Mouse (Mus musculus) erythroblast, embryonic 14.5 days (primary cell): Measurements from ENCODE around the gene Suz12. TPM values are rescaled to one million over a fixed set of nuclear protein-coding genes. Genes with fewer than 3 reads are reported as not detected.

Experiments used
- H3K27me3 ChIP-seq: 2 replicates; pipeline ENCODE4 v1.6.1; 2012; ENCODE audit warnings: inconsistent platforms; ENCODE audit not compliant: control insufficient read depth
- H3K36me3 ChIP-seq: 2 replicates; pipeline ENCODE4 v1.6.1; 2012; ENCODE audit warnings: mild to moderate bottlenecking, inconsistent platforms; ENCODE audit not compliant: control insufficient read depth
- H3K4me1 ChIP-seq: 2 replicates; pipeline ENCODE4 v1.6.1; 2012; ENCODE audit warnings: inconsistent platforms; ENCODE audit not compliant: control insufficient read depth
- H3K4me3 ChIP-seq: replicated peaks from 2 replicates; pipeline ENCODE3; 2012; ENCODE audit warnings: moderate library complexity, mild to moderate bottlenecking, inconsistent platforms
- H3K9me3 ChIP-seq: 2 replicates; pipeline ENCODE4 v1.6.1; 2012; ENCODE audit warnings: low read length, inconsistent platforms, mixed read lengths; ENCODE audit not compliant: control insufficient read depth
- GATA1 ChIP-seq: IDR thresholded peaks from 2 replicates; pipeline ENCODE4 v1.6.1; 2012; ENCODE audit warnings: low read length, inconsistent platforms, mixed read lengths
- TAL1 ChIP-seq: IDR thresholded peaks from 3 replicates; pipeline ENCODE4 v1.6.1; 2012; ENCODE audit warnings: low read length, inconsistent platforms, mixed read lengths
- polyA plus RNA-seq: library from polyadenylated mRNA; stranded (reverse); fragments of >175 nt; gene quantifications from 2 replicates; pipeline ENCODE4 v1.2.3, GENCODE M21; 2012

The Suz12 gene
- polyA plus RNA-seq: 0.95 and 1.1 TPM in 2 replicates

DNA sequence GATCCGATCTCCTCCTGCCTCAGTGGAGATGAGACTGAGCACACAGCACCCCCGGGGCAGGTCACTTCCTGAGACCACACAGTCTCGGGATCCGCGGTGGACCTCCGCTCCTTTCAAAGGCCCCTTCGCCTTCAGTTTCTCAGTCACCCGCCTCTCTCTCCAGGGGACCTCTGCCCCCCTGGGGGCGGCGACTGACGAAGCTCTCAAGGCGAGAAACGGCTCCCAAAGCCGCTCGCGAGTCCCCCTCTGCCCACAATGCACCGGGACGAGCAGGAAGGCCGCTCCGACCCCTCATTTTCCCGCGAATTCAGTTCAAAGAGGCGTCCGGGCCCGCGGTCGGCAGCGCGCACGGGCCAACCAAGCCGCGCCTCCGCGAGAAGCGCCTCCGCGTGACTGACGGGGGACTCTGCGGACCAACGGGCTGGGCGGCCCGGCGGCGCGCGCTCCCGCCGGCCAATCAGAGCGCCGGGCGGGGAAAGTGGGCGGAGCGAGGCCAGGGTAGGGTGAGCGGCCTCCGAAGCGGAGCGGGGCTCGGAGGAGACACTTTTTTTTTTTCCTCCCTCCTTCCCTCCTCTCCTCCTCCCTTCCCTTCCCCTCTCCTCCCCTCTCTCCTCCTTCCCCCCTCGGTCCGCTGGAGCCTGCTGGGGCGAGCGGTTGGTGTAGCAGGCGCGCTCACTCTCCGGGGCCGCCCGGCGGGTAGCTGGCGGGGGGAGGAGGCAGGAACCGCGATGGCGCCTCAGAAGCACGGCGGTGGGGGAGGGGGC, at the start of gene Suz12:
Gene Suz12, plus strand, starts transcription at position 515 of the 764 bp plus-strand sequence.
- Histone ChIP-seq H3K4me1 (peaks cover 23% of the 10 kb centered on the region), H3K9me3 (no peaks in the 10 kb centered on the region), H3K27me3 (no peaks in the 10 kb centered on the region), H3K4me3 (peak within 1 kb of the TSS; percentile 88), H3K36me3 (peaks cover 25% of the 10 kb centered on the region)
- TF ChIP-seq GATA1 (no peak), TAL1 (no peak)

- Histone ChIP-seq H3K9me3 (no peaks in the 10 kb centered on the region), H3K4me1 (peaks cover 18% of the 10 kb centered on the region), H3K36me3 (peaks cover 90% of the 10 kb centered on the region), H3K27me3 (no peaks in the 10 kb centered on the region), H3K4me3 (no peak overlapping the region)
- TF ChIP-seq GATA1 (no peak), TAL1 (no peak)
Measured at GRCm38 (mm10) chr11:79943136-79943535, 49.8 kb upstream of the Suz12 start.

GRCm38 (mm10) chr11:79943601-79944000, 49.3 kb upstream of the Suz12 start:
- Histone ChIP-seq H3K4me3 (no peak overlapping the region), H3K9me3 (no peaks in the 10 kb centered on the region), H3K4me1 (peaks cover 18% of the 10 kb centered on the region), H3K36me3 (peaks cover 91% of the 10 kb centered on the region), H3K27me3 (no peaks in the 10 kb centered on the region)
- no peak for TF ChIP-seq GATA1
- no peak for TF ChIP-seq TAL1

- peaks cover 17% of the 10 kb centered on the region for H3K4me1 ChIP-seq
- peaks cover 90% of the 10 kb centered on the region for H3K36me3 ChIP-seq
Measured at GRCm38 (mm10) chr11:79947265-79947664, 45.6 kb upstream of the Suz12 start.

DNA sequence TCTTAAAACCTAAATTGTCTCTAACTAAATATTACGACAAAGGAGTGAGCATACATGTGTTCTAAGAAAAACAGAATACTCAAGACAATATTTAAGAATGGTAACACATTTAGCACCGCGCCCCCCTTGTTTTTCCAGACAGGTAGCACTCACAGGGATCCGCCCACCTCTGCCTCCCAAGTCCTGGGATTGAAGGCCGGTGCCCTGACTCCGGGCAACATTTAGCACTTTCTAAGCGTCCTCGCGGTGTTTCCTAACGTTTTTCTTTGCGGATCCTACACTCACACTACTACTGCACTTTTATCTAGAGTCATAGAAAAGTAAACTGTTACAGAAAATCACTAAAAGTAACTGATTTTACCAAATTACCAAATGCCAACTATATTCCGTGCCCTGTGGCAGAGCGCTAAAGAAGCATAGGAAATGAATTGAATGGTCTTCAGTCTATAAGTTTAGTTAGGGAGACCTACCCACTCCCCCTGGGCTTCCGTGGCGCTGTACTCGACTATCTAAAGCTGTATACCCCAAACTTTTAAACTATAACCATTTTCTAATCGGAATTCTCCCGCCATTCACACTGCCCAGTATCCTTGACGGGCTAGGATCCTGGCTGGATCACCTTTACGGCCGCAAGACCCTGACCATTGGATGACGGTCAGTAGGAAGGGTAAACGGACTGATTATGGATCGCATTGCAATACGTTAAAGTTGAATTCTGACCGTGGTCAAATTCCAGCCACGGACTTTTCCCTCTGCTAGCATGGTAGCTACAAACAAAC, 31.4 kb upstream of the Suz12 start:
- Histone ChIP-seq H3K9me3 (no peaks in the 10 kb centered on the region), H3K36me3 (peaks cover 37% of the 10 kb centered on the region), H3K4me1 (peaks cover 26% of the 10 kb centered on the region), H3K27me3 (peaks cover 15% of the 10 kb centered on the region), H3K4me3 (peak overlapping the region; percentile 86)
- TF ChIP-seq GATA1 (no peak), TAL1 (no peak)

More at GRCm38 (mm10) chr11:79947265-79947664, 45.6 kb upstream of the Suz12 start:
- no peak for TF ChIP-seq TAL1
- no peak for TF ChIP-seq GATA1
- Histone ChIP-seq H3K9me3 (no peaks in the 10 kb centered on the region), H3K27me3 (no peaks in the 10 kb centered on the region), H3K4me3 (no peak overlapping the region)

DNA sequence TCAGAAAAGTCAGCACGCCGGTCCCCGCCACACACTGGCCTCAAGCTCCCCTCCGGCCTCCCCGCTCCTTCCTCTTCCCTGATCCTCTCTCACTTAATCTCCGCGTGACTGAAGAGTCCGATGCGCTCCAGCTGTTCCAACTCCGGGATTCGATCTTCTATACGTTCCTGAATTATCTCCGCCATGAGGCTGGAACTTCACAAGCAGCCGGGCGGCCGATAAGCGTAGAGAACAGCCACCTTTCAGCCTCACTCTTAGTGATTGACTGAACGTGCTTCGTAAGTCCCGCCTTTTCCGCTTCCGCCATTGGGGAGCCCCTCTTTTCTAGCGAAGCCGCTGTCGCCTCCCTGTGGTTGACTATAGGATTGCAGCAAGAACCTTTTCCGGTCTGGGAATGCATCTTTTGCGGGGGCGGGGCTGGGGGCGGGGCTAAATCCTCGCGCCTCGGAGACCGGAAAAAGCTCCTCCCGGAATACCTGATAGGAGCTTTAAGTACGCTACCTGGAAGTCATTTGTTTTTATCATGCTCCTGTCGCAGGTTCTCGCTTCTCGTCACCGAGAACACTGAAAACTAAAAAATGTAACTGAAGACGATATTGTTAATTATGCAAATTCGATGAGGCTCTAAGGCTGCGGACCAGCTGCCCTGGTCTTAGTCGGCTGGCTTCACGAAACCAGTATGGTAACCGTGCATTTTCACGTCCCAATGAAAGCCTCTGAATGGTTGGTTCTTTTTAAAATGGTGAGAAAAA, 30.6 kb upstream of the Suz12 start, which contains the start of gene Utp6:
Gene Utp6, minus strand, starts transcription at position 266 of the 752 bp plus-strand sequence.
- peak; percentile 84 for TF ChIP-seq GATA1
- TF ChIP-seq TAL1: peak; percentile 58; the same call in 2 of the 3 replicates
- H3K27me3 ChIP-seq: peaks cover 15% of the 10 kb centered on the region
- H3K4me3 ChIP-seq: peak within 1 kb of the TSS; percentile 86

GRCm38 (mm10) chr11:79962877-79963183, 30.1 kb upstream of the Suz12 start:
- TF ChIP-seq GATA1: no peak
- no peak for TF ChIP-seq TAL1
- H3K27me3 ChIP-seq: peaks cover 17% of the 10 kb centered on the region
- peaks cover 24% of the 10 kb centered on the region for H3K36me3 ChIP-seq
- H3K9me3 ChIP-seq: no peaks in the 10 kb centered on the region
- H3K4me3 ChIP-seq: peak overlapping the region; percentile 86
- H3K4me1 ChIP-seq: peaks cover 26% of the 10 kb centered on the region

More for the DNA sequence above, 30.6 kb upstream of the Suz12 start, which contains the start of gene Utp6:
- H3K9me3 ChIP-seq: no peaks in the 10 kb centered on the region
- peaks cover 30% of the 10 kb centered on the region for H3K36me3 ChIP-seq
- peaks cover 26% of the 10 kb centered on the region for H3K4me1 ChIP-seq

DNA sequence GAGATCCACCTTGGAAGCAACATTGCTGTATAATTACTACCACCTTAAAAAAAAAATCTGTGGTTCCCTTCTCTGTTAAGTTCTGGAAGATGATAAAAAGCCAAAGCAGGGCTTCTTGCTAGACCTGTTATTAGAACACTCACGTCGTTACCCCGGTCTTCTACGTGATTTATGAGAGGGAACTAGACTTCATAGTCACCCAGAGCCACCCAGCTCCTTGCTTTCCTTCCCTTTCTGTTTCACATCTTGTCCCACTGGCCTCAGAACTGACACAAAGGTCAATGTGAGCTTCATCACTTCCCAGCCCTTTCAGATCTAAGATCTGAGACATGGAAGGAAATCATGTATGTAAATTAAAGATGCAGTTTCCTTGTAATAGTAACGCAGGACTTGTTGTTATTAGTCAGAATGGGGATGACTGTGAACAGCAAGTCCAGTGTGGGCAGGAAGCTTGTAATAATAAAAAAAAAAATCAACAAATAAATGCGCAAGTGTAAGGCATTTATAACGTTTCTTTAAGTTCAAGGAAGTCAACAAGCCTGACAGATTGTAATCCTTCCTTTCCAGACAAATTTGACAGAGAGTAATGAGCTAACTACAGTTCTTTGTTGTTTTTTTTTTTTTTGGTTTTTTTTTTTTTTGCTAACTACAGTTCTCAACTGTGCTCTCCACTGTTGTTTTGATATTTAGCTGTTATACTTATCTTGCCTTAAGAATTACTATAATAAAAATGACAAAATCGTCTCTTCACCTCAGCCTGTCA, 29.5 kb upstream of the Suz12 start:
- H3K27me3 ChIP-seq: peaks cover 18% of the 10 kb centered on the region
- peaks cover 19% of the 10 kb centered on the region for H3K36me3 ChIP-seq
- TF ChIP-seq TAL1 (no peak), GATA1 (no peak)
- H3K9me3 ChIP-seq: no peaks in the 10 kb centered on the region
- peak overlapping the region; percentile 86 for H3K4me3 ChIP-seq
- H3K4me1 ChIP-seq: peaks cover 26% of the 10 kb centered on the region

GRCm38 (mm10) chr11:79965896-79966295, 27.0 kb upstream of the Suz12 start:
- peaks cover under 1% of the 10 kb centered on the region for H3K36me3 ChIP-seq
- no peak overlapping the region for H3K4me3 ChIP-seq
- TF ChIP-seq TAL1: no peak
- TF ChIP-seq GATA1: no peak
- H3K9me3 ChIP-seq: no peaks in the 10 kb centered on the region
- H3K4me1 ChIP-seq: peaks cover 20% of the 10 kb centered on the region
- H3K27me3 ChIP-seq: peaks cover 22% of the 10 kb centered on the region
